Mouse (Mus musculus) MEL (cell line): Measurements from ENCODE around the gene Card10. TPM values are rescaled to one million over a fixed set of nuclear protein-coding genes. Genes with fewer than 3 reads are reported as not detected.

Experiments
- DNase-seq: peaks from one replicate; pipeline ENCODE4 v3.0.0; 2011; ENCODE audit warnings: low read depth, low spot score
- H3K27ac ChIP-seq: 2 replicates; pipeline ENCODE4 v1.5.1; 2012; ENCODE audit warnings: low read depth, mild to moderate bottlenecking, control low read depth, low read length, moderate library complexity; ENCODE audit not compliant: control insufficient read depth
- H3K27me3 ChIP-seq, 2 experiments: fragments of 150-350 bp in 1 of 2; sonication (generic) in 1 of 2; 2 replicates each; pipeline ENCODE4 v1.6.1; 2012; ENCODE audit warnings: low read length in 2 of 2, mild to moderate bottlenecking in 2 of 2, improper control_type of control experiment in 1 of 2, moderate library complexity in 1 of 2; ENCODE audit not compliant: insufficient read depth in 2 of 2, control insufficient read depth in 1 of 2
- H3K36me3 ChIP-seq, 2 experiments: 2 replicates each; pipeline ENCODE4 v1.6.1; 2012 to 2014; ENCODE audit warnings: low read length in 2 of 2, improper control_type of control experiment in 1 of 2, inconsistent platforms in 1 of 2, mild to moderate bottlenecking in 1 of 2; ENCODE audit not compliant: insufficient read depth in 2 of 2, control insufficient read depth in 1 of 2
- H3K4me1 ChIP-seq, 2 experiments: fragments of 150-350 bp in 1 of 2; sonication (generic) in 1 of 2; 2 replicates each; pipeline ENCODE4 v1.6.1; 2012; ENCODE audit warnings: low read length in 2 of 2, improper control_type of control experiment in 1 of 2, mild to moderate bottlenecking in 1 of 2; ENCODE audit not compliant: insufficient read depth in 2 of 2, control insufficient read depth in 1 of 2
- H3K4me3 ChIP-seq, 2 experiments: fragments of 150-350 bp in 1 of 2; sonication (generic) in 1 of 2; 2 replicates each; pipeline ENCODE4 v1.5.1; 2012; ENCODE audit warnings: low read depth in 2 of 2, low read length in 2 of 2, mild to moderate bottlenecking in 2 of 2, moderate library complexity in 2 of 2, control low read depth in 1 of 2, improper control_type of control experiment in 1 of 2; ENCODE audit not compliant: control insufficient read depth in 1 of 2, insufficient read depth in 1 of 2
- H3K79me2 ChIP-seq: 2 replicates; pipeline ENCODE4 v1.6.1; 2012; ENCODE audit warnings: mild to moderate bottlenecking, low read length, moderate library complexity; ENCODE audit not compliant: control insufficient read depth, poor library complexity, insufficient read depth
- H3K9ac ChIP-seq: 2 replicates; pipeline ENCODE4 v1.6.1; 2012; ENCODE audit warnings: low read depth, mild to moderate bottlenecking, control low read depth, low read length, moderate library complexity; ENCODE audit not compliant: control insufficient read depth, poor library complexity, severe bottlenecking
- H3K9me3 ChIP-seq: fragments of 150-350 bp; sonication (generic); replicated peaks from 2 replicates; pipeline ENCODE4 v1.6.1; 2012; ENCODE audit warnings: mild to moderate bottlenecking, low read length, improper control_type of control experiment, moderate library complexity; ENCODE audit not compliant: insufficient read depth
- CHD1 ChIP-seq: IDR thresholded peaks from 2 replicates; pipeline ENCODE4 v1.6.1; 2012; ENCODE audit warnings: low read depth, mild to moderate bottlenecking, inconsistent platforms, low read length, improper control_type of control experiment
- ELF1 ChIP-seq: IDR thresholded peaks from 2 replicates; pipeline ENCODE4 v1.6.1; 2014; ENCODE audit warnings: low read depth, mild to moderate bottlenecking, inconsistent platforms, low read length, improper control_type of control experiment, moderate library complexity
- HCFC1 ChIP-seq: IDR thresholded peaks from 2 replicates; pipeline ENCODE4 v1.6.1; 2012; ENCODE audit warnings: low read depth, mild to moderate bottlenecking, inconsistent platforms, low read length, improper control_type of control experiment, moderate library complexity
- MAX ChIP-seq: IDR thresholded peaks from 2 replicates; pipeline ENCODE4 v1.6.1; 2011; ENCODE audit warnings: low read length, improper control_type of control experiment
- MAZ ChIP-seq: IDR thresholded peaks from 2 replicates; pipeline ENCODE4 v1.6.1; 2012; ENCODE audit warnings: low read depth, mild to moderate bottlenecking, inconsistent platforms, low read length, improper control_type of control experiment
- MXI1 ChIP-seq: IDR thresholded peaks from 2 replicates; pipeline ENCODE4 v1.6.1; 2011; ENCODE audit warnings: mild to moderate bottlenecking, low read depth, low read length, improper control_type of control experiment
- MYC ChIP-seq: IDR thresholded peaks from 2 replicates; pipeline ENCODE4 v1.6.1; 2011; ENCODE audit warnings: low read depth, mild to moderate bottlenecking, low read length, improper control_type of control experiment, moderate library complexity
- POLR2AphosphoS5 ChIP-seq: IDR thresholded peaks from 2 replicates; pipeline ENCODE4 v1.6.1; 2012; ENCODE audit warnings: low read depth, borderline replicate concordance, mild to moderate bottlenecking, inconsistent platforms, low read length, moderate library complexity, mixed read lengths
- SIN3A ChIP-seq: IDR thresholded peaks from 2 replicates; pipeline ENCODE4 v1.6.1; 2012; ENCODE audit warnings: low read length, improper control_type of control experiment, inconsistent platforms
- SMC3 ChIP-seq: IDR thresholded peaks from 2 replicates; pipeline ENCODE4 v1.6.1; 2011; ENCODE audit warnings: low read depth, low read length, improper control_type of control experiment
- TAL1 ChIP-seq: IDR thresholded peaks from 2 replicates; pipeline ENCODE4 v1.6.1; 2012; ENCODE audit warnings: mild to moderate bottlenecking, inconsistent platforms, low read length, moderate library complexity, mixed read lengths
- TBP ChIP-seq: IDR thresholded peaks from 2 replicates; pipeline ENCODE4 v1.8.0; 2011; ENCODE audit warnings: low read depth, low read length, improper control_type of control experiment
- USF1 ChIP-seq: IDR thresholded peaks from 2 replicates; pipeline ENCODE4 v1.6.1; 2014; ENCODE audit warnings: low read depth, mild to moderate bottlenecking, inconsistent platforms, low read length, improper control_type of control experiment, moderate library complexity
- USF2 ChIP-seq, 2 experiments: IDR thresholded peaks; 2 replicates each; pipeline ENCODE4 v1.6.1; 2011 to 2012; ENCODE audit warnings: improper control_type of control experiment in 2 of 2, low read length in 2 of 2, borderline replicate concordance in 1 of 2, inconsistent platforms in 1 of 2, low read depth in 1 of 2, mild to moderate bottlenecking in 1 of 2; ENCODE audit not compliant: insufficient read depth in 1 of 2
- ZNF384 ChIP-seq: IDR thresholded peaks from 2 replicates; pipeline ENCODE4 v1.6.1; 2012; ENCODE audit warnings: low read depth, mild to moderate bottlenecking, inconsistent platforms, low read length, improper control_type of control experiment
- polyA plus RNA-seq, 2 experiments: library from polyadenylated mRNA; stranded (reverse) in 1 of 2; unstranded in 1 of 2; fragments of >175 nt in 1 of 2; fragments of >200 nt in 1 of 2; gene quantifications; 2 replicates each; pipeline versions ENCODE4 v1.2.1 to v1.2.4; 2012; ENCODE audit warnings: low replicate concordance in 2 of 2, low read depth in 1 of 2; ENCODE audit not compliant: insufficient read length in 2 of 2, insufficient read depth in 1 of 2, missing spikeins in 1 of 2
- total RNA-seq: library from RNA; depleted of rRNA; stranded (reverse); fragments of 300-350 nt; gene quantifications from 2 replicates; pipeline ENCODE4 v1.2.3, GENCODE M21; 2012

The Card10 gene
- total and polyA plus RNA-seq, 3 experiments = not detected

GRCm38 (mm10) chr15:78772856-78773255 lies 30.0 kb downstream of the Card10 start:
- peaks cover 0 to 7% of the 10 kb centered on the region in 2 experiments; a peak in 2 of 4 replicates for H3K4me1 ChIP-seq
- no peaks in the 10 kb centered on the region for H3K36me3 ChIP-seq
- peaks cover 4% of the 10 kb centered on the region; the same call in 1 of the 2 replicates for H3K79me2 ChIP-seq
- peak overlapping the region; percentile 65 for H3K9ac ChIP-seq
- no peaks in the 10 kb centered on the region for H3K27me3 ChIP-seq
- peak overlapping the region; percentile 62 to 90 for H3K4me3 ChIP-seq
- no peak overlapping the region for H3K27ac ChIP-seq
- peak; percentile 48 for DNase-seq
- 0 out of 2 replicates have a peak, but pooled peaks have one; percentile 21 for TF ChIP-seq MYC
- TF ChIP-seq ELF1 = no peak
- TF ChIP-seq MAX = 0 out of 2 replicates have a peak, but pooled peaks have one; percentile 15
- H3K9me3 ChIP-seq = no peaks in the 10 kb centered on the region

GRCm38 (mm10) chr15:78772368-78772763 lies 30.5 kb downstream of the Card10 start:
- Histone ChIP-seq H3K4me3 (peak overlapping the region; percentile 62 to 90), H3K9ac (peak overlapping the region; percentile 65), H3K27me3 (no peaks in the 10 kb centered on the region), H3K9me3 (no peaks in the 10 kb centered on the region), H3K4me1 (peaks cover 0 to 7% of the 10 kb centered on the region in 2 experiments; a peak in 2 of 4 replicates), H3K36me3 (no peaks in the 10 kb centered on the region), H3K27ac (no peak overlapping the region), H3K79me2 (peaks cover 4% of the 10 kb centered on the region; the same call in 1 of the 2 replicates)
- TF ChIP-seq MAZ (no peak), ZNF384 (no peak), SMC3 (no peak), TBP (no peak), TAL1 (no peak), USF2 (IDR thresholded peaks at IDR 0.05; ENCODE audit: borderline replicate concordance in 1 of 2, insufficient read depth in 1 of 2, low read depth in 1 of 2, low read length in 2 of 2) (no peak), HCFC1 (no peak), USF1 (no peak), CHD1 (no peak), SIN3A (no peak), MAX (no peak), MXI1 (no peak), POLR2AphosphoS5 (no peak)
- peak; percentile 58 for DNase-seq
